Mouse (Mus musculus) liver, adult 2 months (tissue): Measurements from ENCODE around the gene Prex1.

ENCODE experiments used
- CTCF ChIP-seq: fragments of 200-500 bp; IDR thresholded peaks from 2 replicates; pipeline ENCODE4 v1.5.1; 2011; ENCODE audit warnings: low read depth, low read length, control low read depth
- POLR2A ChIP-seq: fragments of 200-500 bp; IDR thresholded peaks from 2 replicates; pipeline ENCODE4 v1.6.1; 2011; ENCODE audit warnings: low read length, control low read depth; ENCODE audit not compliant: insufficient read depth; ENCODE audit errors: extremely low read depth

DNA sequence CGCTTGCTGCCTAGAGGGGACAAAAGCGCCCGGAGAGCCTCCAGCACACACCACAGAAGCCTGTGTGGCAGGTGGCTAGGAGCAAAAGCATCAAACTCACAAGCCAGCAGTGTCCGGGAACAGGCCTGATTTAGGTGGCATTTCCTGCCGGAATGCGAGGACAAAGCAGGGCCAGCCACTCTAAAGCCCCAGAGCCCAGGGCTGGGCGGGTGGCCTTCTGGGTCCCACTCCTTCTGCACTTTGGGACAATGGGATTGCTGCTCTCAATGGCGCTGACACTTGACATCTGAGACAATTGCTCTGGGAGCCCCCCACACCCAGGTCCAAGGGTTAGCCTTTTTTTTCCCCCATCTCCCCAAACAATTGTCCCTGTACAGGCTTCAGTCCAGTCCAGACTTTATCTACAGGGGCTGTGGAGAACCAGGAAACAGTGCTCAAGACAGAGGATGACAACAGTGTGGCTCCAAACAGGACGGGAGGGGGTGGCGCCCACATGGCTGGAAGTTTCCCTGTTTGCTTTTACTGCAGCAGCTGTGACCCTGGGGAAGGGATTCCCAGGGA, 56.1 kb downstream of the Prex1 start:
- no peak for TF ChIP-seq CTCF
- TF ChIP-seq POLR2A, result no peak
